Mouse (Mus musculus): ENCODE results near the gene Xbp1.
A peak's percentile ranks its signal among the peaks of the same experiment; 100 is the strongest.
"Not testable (repeated sequence)": the region's sequence is repeated elsewhere in the genome, so short reads cannot be mapped to it uniquely, and the experiment has no call there.

Xbp1 gene

GRCm38 (mm10) chr11:5502351-5503051, 18.0 kb upstream of the Xbp1 start:
- no peak for DNase-seq

GRCm38 (mm10) chr11:5505856-5506575, 14.4 kb upstream of the Xbp1 start:
- DNase-seq: peak; percentile 90

- no peak for DNase-seq
Observed at GRCm38 (mm10) chr11:5509215-5510098, 11.0 kb upstream of the Xbp1 start.

GRCm38 (mm10) chr11:5510099-5510391, 10.4 kb upstream of the Xbp1 start:
- DNase-seq: no peak

- DNase-seq: not testable (repeated sequence)
Observed at GRCm38 (mm10) chr11:5510686-5511085, 9.8 kb upstream of the Xbp1 start.

- peak; percentile 54 for DNase-seq
Observed at GRCm38 (mm10) chr11:5512099-5512725, 8.2 kb upstream of the Xbp1 start.

GRCm38 (mm10) chr11:5512961-5513360, 7.5 kb upstream of the Xbp1 start:
- no peak for DNase-seq

GRCm38 (mm10) chr11:5514091-5514490, 6.4 kb upstream of the Xbp1 start:
- DNase-seq: no peak

GRCm38 (mm10) chr11:5515196-5515595, 5.3 kb upstream of the Xbp1 start:
- no peak for DNase-seq

GRCm38 (mm10) chr11:5515655-5516054, 4.8 kb upstream of the Xbp1 start:
- no peak for DNase-seq

GRCm38 (mm10) chr11:5516151-5516550, 4.3 kb upstream of the Xbp1 start:
- DNase-seq: no peak

GRCm38 (mm10) chr11:5516617-5517016, 3.8 kb upstream of the Xbp1 start:
- DNase-seq: no peak

GRCm38 (mm10) chr11:5517346-5517745, 3.1 kb upstream of the Xbp1 start:
- DNase-seq: no peak

GRCm38 (mm10) chr11:5519681-5520080, 778 bp upstream of the Xbp1 start:
- no peak for DNase-seq

- DNase-seq: no peak
Observed at GRCm38 (mm10) chr11:5521266-5521515, 732 bp downstream of the Xbp1 start.

- peak; percentile 90 for DNase-seq
Observed at GRCm38 (mm10) chr11:5521516-5522291, 1.2 kb downstream of the Xbp1 start.

- no peak for DNase-seq
Observed at GRCm38 (mm10) chr11:5522798-5523415, 2.4 kb downstream of the Xbp1 start.

GRCm38 (mm10) chr11:5525418-5525817, 5.0 kb downstream of the Xbp1 start:
- no peak for DNase-seq

- no peak for DNase-seq
Observed at GRCm38 (mm10) chr11:5526573-5527439, 6.3 kb downstream of the Xbp1 start.

- no peak for DNase-seq
Observed at GRCm38 (mm10) chr11:5527865-5528523, 7.5 kb downstream of the Xbp1 start.

- no peak for DNase-seq
Observed at GRCm38 (mm10) chr11:5528841-5529240, 8.4 kb downstream of the Xbp1 start.

Measured in kidney, adult 9 months (tissue).